In genomic region chr1:159148498-159149187, GRCm38 (mm10) we compare ENCODE assay signal across 21 mouse cellular contexts.
DNase-seq lines count a peak whose midpoint lies in the region; ATAC-seq and TF ChIP-seq lines count a peak whose summit lies in the region.
"Had no signal": no experiment of that assay in that cellular context is flagged by ENCODE, and none has a peak within 500 bp of the region (broad histone marks: within the 10 kb centered on the region; RNA-seq: fewer than 3 reads in every experiment).

No protein-coding gene starts in this region.

- no peak overlapping the region for H3K4me3 ChIP-seq in hindbrain, embryonic 13.5 days
- H3K4me3 ChIP-seq in hindbrain, embryonic 10.5 days = no peak overlapping the region
- H3K4me3 ChIP-seq in hindbrain, embryonic 14.5 days (replicated peaks; ENCODE audit: low read length) = no peak overlapping the region
- no peak overlapping the region for H3K4me3 ChIP-seq in neural tube, embryonic 14.5 days (ENCODE audit: low read depth, low read length)
- H3K4me3 ChIP-seq in stomach, postnatal 0 days (ENCODE audit: low read depth, low read length) = no peak overlapping the region
- H3K4me3 ChIP-seq: embryonic facial prominence, embryonic 15.5 days; heart, embryonic 12.5 days; layer of hippocampus, adult 2 months; limb, embryonic 15.5 days; megakaryocyte, embryonic 14.5 days had no signal

- H3K36me3 ChIP-seq in hindbrain, embryonic 13.5 days = no peaks in the 10 kb centered on the region
- no peaks in the 10 kb centered on the region for H3K36me3 ChIP-seq in hindbrain, embryonic 10.5 days
- no peaks in the 10 kb centered on the region for H3K36me3 ChIP-seq in hindbrain, embryonic 14.5 days (replicated peaks; ENCODE audit: control insufficient read depth, insufficient read depth)
- H3K36me3 ChIP-seq in neural tube, embryonic 14.5 days (ENCODE audit: control insufficient read depth, insufficient read depth, low read length) = no peaks in the 10 kb centered on the region
- H3K36me3 ChIP-seq in stomach, postnatal 0 days (ENCODE audit: control insufficient read depth, insufficient read depth, low read length) = no peaks in the 10 kb centered on the region
- H3K36me3 ChIP-seq: embryonic facial prominence, embryonic 15.5 days; G1E; heart, embryonic 12.5 days; limb, embryonic 15.5 days had no signal

- TF ChIP-seq EP300 in stomach, postnatal 0 days (optimal IDR thresholded peaks at IDR 0.05) = no peak

- no peak for TF ChIP-seq CTCF in stomach, postnatal 0 days (IDR thresholded peaks at IDR 0.05; ENCODE audit: low read depth)

- H3K27me3 ChIP-seq in hindbrain, embryonic 13.5 days = no peaks in the 10 kb centered on the region
- H3K27me3 ChIP-seq in hindbrain, embryonic 10.5 days (ENCODE audit: insufficient read depth, poor library complexity, severe bottlenecking) = no peaks in the 10 kb centered on the region
- H3K27me3 ChIP-seq in hindbrain, embryonic 14.5 days (ENCODE audit: control insufficient read depth, insufficient read depth, low read length) = no peaks in the 10 kb centered on the region
- H3K27me3 ChIP-seq in neural tube, embryonic 14.5 days (ENCODE audit: control insufficient read depth, insufficient read depth, low read length) = no peaks in the 10 kb centered on the region
- H3K27me3 ChIP-seq in stomach, postnatal 0 days (ENCODE audit: control insufficient read depth, insufficient read depth, low read length) = no peaks in the 10 kb centered on the region
- H3K27me3 ChIP-seq: embryonic facial prominence, embryonic 15.5 days; heart, embryonic 12.5 days; limb, embryonic 15.5 days; megakaryocyte, embryonic 14.5 days had no signal

- H3K4me1 ChIP-seq in hindbrain, embryonic 13.5 days (replicated peaks) = peaks cover 14% of the 10 kb centered on the region; the same call in 1 of the 2 replicates
- H3K4me1 ChIP-seq in hindbrain, embryonic 10.5 days (replicated peaks) = no peaks in the 10 kb centered on the region
- no peaks in the 10 kb centered on the region; the same call in 1 of the 2 replicates for H3K4me1 ChIP-seq in hindbrain, embryonic 14.5 days (replicated peaks; ENCODE audit: control insufficient read depth, insufficient read depth, low read length)
- no peaks in the 10 kb centered on the region; the same call in 1 of the 2 replicates for H3K4me1 ChIP-seq in neural tube, embryonic 14.5 days (ENCODE audit: control insufficient read depth, insufficient read depth, low read length)
- H3K4me1 ChIP-seq in stomach, postnatal 0 days (replicated peaks; ENCODE audit: control insufficient read depth, insufficient read depth) = no peaks in the 10 kb centered on the region
- H3K4me1 ChIP-seq: embryonic facial prominence, embryonic 15.5 days; heart, embryonic 12.5 days; limb, embryonic 15.5 days had no signal

- no peak overlapping the region for H3K9ac ChIP-seq in hindbrain, embryonic 13.5 days
- H3K9ac ChIP-seq in hindbrain, embryonic 14.5 days = no peak overlapping the region
- H3K9ac ChIP-seq in neural tube, embryonic 14.5 days (replicated peaks; ENCODE audit: low read depth, low read length) = no peak overlapping the region
- H3K9ac ChIP-seq in stomach, postnatal 0 days (ENCODE audit: low read length) = no peak overlapping the region
- H3K9ac ChIP-seq: embryonic facial prominence, embryonic 15.5 days; heart, embryonic 12.5 days; limb, embryonic 15.5 days had no signal

- peak overlapping the region; percentile 44 for H3K27ac ChIP-seq in hindbrain, embryonic 13.5 days
- no peak overlapping the region for H3K27ac ChIP-seq in hindbrain, embryonic 10.5 days
- H3K27ac ChIP-seq in hindbrain, embryonic 14.5 days = peak overlapping the region; percentile 49
- no peak overlapping the region for H3K27ac ChIP-seq in neural tube, embryonic 14.5 days (ENCODE audit: low read depth, low read length)
- H3K27ac ChIP-seq in stomach, postnatal 0 days (replicated peaks) = no peak overlapping the region
- H3K27ac ChIP-seq: embryonic facial prominence, embryonic 15.5 days; layer of hippocampus, adult 2 months; limb, embryonic 15.5 days had no signal

- no peak for DNase-seq in hindbrain, embryonic 10.5 days (ENCODE audit: low spot score)
- DNase-seq in brain, embryonic 18.5 days (ENCODE audit: low read depth, low spot score) = peak; percentile 22
- DNase-seq in hindbrain, embryonic 14.5 days (ENCODE audit: low spot score) = peak; percentile 49
- no peak for DNase-seq in MN1 (ENCODE audit: low spot score)
- DNase-seq in stomach, postnatal 0 days (ENCODE audit: low spot score) = no peak
- DNase-seq: adrenal gland, postnatal 14 days; cerebellum, adult 18-20 months; cerebellum, postnatal 36 days; kidney, adult 8-10 months; kidney, postnatal 14 days; lung, postnatal 14 days; right cerebral cortex, adult 18-20 months; thymus, postnatal 36 days had no signal

- WGBS in hindbrain, embryonic 13.5 days = 59% methylated on average over 9 of the region's 9 CpGs
- WGBS in hindbrain, embryonic 10.5 days = 88% methylated on average over 9 of the region's 9 CpGs
- 49% methylated on average over 9 of the region's 9 CpGs for WGBS in hindbrain, embryonic 14.5 days
- 48% methylated on average over 9 of the region's 9 CpGs for WGBS in neural tube, embryonic 14.5 days
- 72% methylated on average over 9 of the region's 9 CpGs for WGBS in stomach, postnatal 0 days

- H3K9me3 ChIP-seq in hindbrain, embryonic 13.5 days = no peaks in the 10 kb centered on the region
- H3K9me3 ChIP-seq in hindbrain, embryonic 10.5 days = no peaks in the 10 kb centered on the region
- no peaks in the 10 kb centered on the region for H3K9me3 ChIP-seq in hindbrain, embryonic 14.5 days (ENCODE audit: control insufficient read depth, low read length)
- no peaks in the 10 kb centered on the region for H3K9me3 ChIP-seq in neural tube, embryonic 14.5 days (ENCODE audit: control insufficient read depth, low read length)
- H3K9me3 ChIP-seq in stomach, postnatal 0 days (ENCODE audit: control insufficient read depth, low read length) = no peaks in the 10 kb centered on the region
- H3K9me3 ChIP-seq: embryonic facial prominence, embryonic 15.5 days; G1E; heart, embryonic 12.5 days; limb, embryonic 15.5 days had no signal

- 0 out of 2 replicates have a peak overlapping the region, but pooled peaks have one; percentile 4 for H3K4me2 ChIP-seq in hindbrain, embryonic 13.5 days
- H3K4me2 ChIP-seq in hindbrain, embryonic 14.5 days (replicated peaks) = peak overlapping the region; percentile 27
- no peak overlapping the region for H3K4me2 ChIP-seq in neural tube, embryonic 14.5 days (ENCODE audit: low read depth, low read length)
- no peak overlapping the region for H3K4me2 ChIP-seq in stomach, postnatal 0 days (replicated peaks; ENCODE audit: low read depth)
- H3K4me2 ChIP-seq: embryonic facial prominence, embryonic 15.5 days; heart, embryonic 12.5 days; limb, embryonic 15.5 days had no signal

- peak; percentile 84 for ATAC-seq in hindbrain, embryonic 13.5 days (ENCODE audit: low FRiP score)
- peak; percentile 90 for ATAC-seq in hindbrain, embryonic 14.5 days (ENCODE audit: low FRiP score)
- ATAC-seq in neural tube, embryonic 14.5 days (ENCODE audit: low read depth) = peak; percentile 93
- ATAC-seq in stomach, postnatal 0 days (ENCODE audit: low FRiP score, low TSS enrichment) = no peak

Comparison
In these comparisons a context has a peak if more than half of its experiments do, and no peak if none do; other contexts are left out.
1. H3K27ac ChIP-seq: peak in hindbrain, embryonic 13.5 days (single experiment) and hindbrain, embryonic 14.5 days (single experiment); none in hindbrain, embryonic 10.5 days (single experiment), neural tube, embryonic 14.5 days (single experiment) and stomach, postnatal 0 days (single experiment).
2. DNase-seq: peak in brain, embryonic 18.5 days (single experiment) and hindbrain, embryonic 14.5 days (single experiment); none in hindbrain, embryonic 10.5 days (single experiment), MN1 (single experiment) and stomach, postnatal 0 days (single experiment).
3. H3K4me2 ChIP-seq: peak in hindbrain, embryonic 13.5 days (single experiment) and hindbrain, embryonic 14.5 days (single experiment); none in neural tube, embryonic 14.5 days (single experiment) and stomach, postnatal 0 days (single experiment).